Mouse (Mus musculus): ENCODE data around the gene Fzd4.

- TF ChIP-seq POLR2A (IDR thresholded peaks at IDR 0.05; ENCODE audit: insufficient read length, low read depth) (peak; percentile 40), E2F4 (IDR thresholded peaks at IDR 0.05; ENCODE audit: insufficient read depth) (no peak), USF1 (IDR thresholded peaks at IDR 0.05; ENCODE audit: low read depth) (peak; percentile 69), CEBPB (IDR thresholded peaks at IDR 0.05; ENCODE audit: insufficient read depth, poor library complexity, severe bottlenecking) (peak; percentile 97), MYOD1 (IDR thresholded peaks at IDR 0.05; ENCODE audit: control insufficient read depth in 1 of 3, insufficient read length in 2 of 3, low read depth in 2 of 3) (no peak), TCF12 (IDR thresholded peaks at IDR 0.05; ENCODE audit: insufficient read depth, poor library complexity, severe bottlenecking) (no peak), SRF (IDR thresholded peaks at IDR 0.05; ENCODE audit: control insufficient read depth, insufficient read length, low read depth) (no peak)
Measured at GRCm38 (mm10) chr7:89416027-89416426, 11.9 kb downstream of the Fzd4 start.

Data from myocyte (in vitro differentiated cells).